Mouse (Mus musculus): ENCODE results near the gene Cobl.

The Cobl gene

GRCm38 (mm10) chr11:12219594-12220530 lies 244.9 kb downstream of the Cobl start:
- DNase-seq (ENCODE audit: low spot score in 2 of 2), result peak in 1 of 2 experiments; percentile 42

- DNase-seq (ENCODE audit: low spot score in 2 of 2), result no peak
Measured at GRCm38 (mm10) chr11:12216897-12217296, 247.9 kb downstream of the Cobl start.

GRCm38 (mm10) chr11:12215582-12215981 lies 249.2 kb downstream of the Cobl start:
- no peak for DNase-seq (ENCODE audit: low spot score in 2 of 2)

GRCm38 (mm10) chr11:12208574-12208973 lies 256.2 kb downstream of the Cobl start:
- no peak for DNase-seq (ENCODE audit: low spot score in 2 of 2)

- no peak for DNase-seq (ENCODE audit: low spot score in 2 of 2)
Measured at GRCm38 (mm10) chr11:12205201-12206161, 259.3 kb downstream of the Cobl start.

GRCm38 (mm10) chr11:12199441-12199840 lies 265.3 kb downstream of the Cobl start:
- no peak for DNase-seq (ENCODE audit: low spot score in 2 of 2)

GRCm38 (mm10) chr11:12198700-12199349 lies 265.9 kb downstream of the Cobl start:
- no peak for DNase-seq (ENCODE audit: low spot score in 2 of 2)

- no peak for DNase-seq (ENCODE audit: low spot score in 2 of 2)
Measured at GRCm38 (mm10) chr11:12198017-12198416, 266.7 kb downstream of the Cobl start.

- no peak for DNase-seq (ENCODE audit: low spot score in 2 of 2)
Measured at GRCm38 (mm10) chr11:12197542-12197941, 267.2 kb downstream of the Cobl start.

GRCm38 (mm10) chr11:12195390-12195789 lies 269.4 kb downstream of the Cobl start:
- DNase-seq (ENCODE audit: low spot score in 2 of 2), result no peak

GRCm38 (mm10) chr11:12193369-12193768 lies 271.4 kb downstream of the Cobl start:
- no peak for DNase-seq (ENCODE audit: low spot score in 2 of 2)

- DNase-seq (ENCODE audit: low spot score in 2 of 2), result no peak
Measured at GRCm38 (mm10) chr11:12191386-12191785, 273.4 kb downstream of the Cobl start.

GRCm38 (mm10) chr11:12190417-12190816 lies 274.3 kb downstream of the Cobl start:
- no peak for DNase-seq (ENCODE audit: low spot score in 2 of 2)
